Mouse (Mus musculus) effector memory CD4-positive, alpha-beta T cell, adult 7 months (primary cell): Measurements from ENCODE around the gene Btbd7. TPM values are rescaled to one million over a fixed set of nuclear protein-coding genes. Genes with fewer than 3 reads are reported as not detected.

ENCODE experiments used
- polyA plus RNA-seq: library from polyadenylated mRNA; unstranded; fragments of 100-300 nt; shearing (Covaris generic); gene quantifications from one replicate; pipeline ENCODE4 v1.2.1, GENCODE M21; 2017

The Btbd7 gene
- 31.5 TPM for polyA plus RNA-seq

GRCm38 (mm10) chr12:102878031-102878823 lies at the start of gene Btbd7:
Btbd7 (minus strand) TSS chr12:102878471.

GRCm38 (mm10) chr12:102899091-102899490 lies 20.8 kb upstream of the Btbd7 start, which contains the start of gene Cox8c:
Cox8c (plus strand) TSS chr12:102899316.

GRCm38 (mm10) chr12:102758403-102758756 lies 119.9 kb downstream of the Btbd7 start, which contains the start of gene Gm20604:
Gm20604 (minus strand) TSS chr12:102758672.

GRCm38 (mm10) chr12:102757689-102758402 lies 120.4 kb downstream of the Btbd7 start, which contains the start of the genes Gm28051, Gon7 and Ubr7:
Gm28051 (minus strand) TSS chr12:102757765.
Gon7 (minus strand) TSS chr12:102757803.
Ubr7 (plus strand) TSS chr12:102757967.

GRCm38 (mm10) chr12:102743589-102744574 lies 134.4 kb downstream of the Btbd7 start, which contains the start of the genes Moap1 and Tmem251:
Moap1 (minus strand) TSS chr12:102743661.
Tmem251 (plus strand) TSS chr12:102743762.

Other genes starting within 250 kb of the Btbd7 start
- gene Itpk1, start 173.5 kb downstream of the Btbd7 start, polyA plus RNA-seq, result 52.2 TPM
- gene Moap1, start 134.8 kb downstream of the Btbd7 start, polyA plus RNA-seq, result 8.1 TPM
- gene Tmem251, start 134.7 kb downstream of the Btbd7 start, polyA plus RNA-seq, result 19.1 TPM
- not detected for gene Gm28051, start 120.7 kb downstream of the Btbd7 start, polyA plus RNA-seq
- 15.5 TPM for gene Gon7, start 120.7 kb downstream of the Btbd7 start, polyA plus RNA-seq
- gene Ubr7, start 120.5 kb downstream of the Btbd7 start, polyA plus RNA-seq, result 22.6 TPM
- gene Gm20604, start 119.8 kb downstream of the Btbd7 start, polyA plus RNA-seq, result 5.3 TPM
- gene Cox8c, start 20.8 kb upstream of the Btbd7 start, polyA plus RNA-seq, result not detected
- 0.45 TPM for gene Unc79, start 70.4 kb upstream of the Btbd7 start, polyA plus RNA-seq